Mouse (Mus musculus) megakaryocyte progenitor cell, adult 5-6 weeks (primary cell): ENCODE measurements around the gene 1700028J19Rik. TPM values are rescaled to one million over a fixed set of nuclear protein-coding genes. Genes with fewer than 3 reads are reported as not detected.
A peak's percentile ranks its signal among the peaks of the same experiment; 100 is the strongest.

Experiments used
- ATAC-seq: replicated peaks from 2 replicates; pipeline ENCODE4 v1.8.0; 2016; ENCODE audit warnings: mild to moderate bottlenecking, moderate TSS enrichment, inconsistent platforms; ENCODE audit not compliant: poor library complexity
- total RNA-seq, 2 experiments: library from RNA; stranded (forward) in 1 of 2; stranded (reverse) in 1 of 2; fragments of 157-497, 149-512 nt in 1 of 2; fragments of 200-1000 nt in 1 of 2; gene quantifications; 2 replicates each; pipeline versions ENCODE4 v1.2.3 to v1.2.4; 2015 to 2017

The 1700028J19Rik gene
- total RNA-seq (2015) (0.34 and 1.8 TPM in 2 replicates), total RNA-seq (2017) (0.30 and 0.37 TPM in 2 replicates)

- ATAC-seq: peak; percentile 87
These were observed at the start of gene 1700028J19Rik, which contains the start of gene 2410002F23Rik for GRCm38 (mm10) chr7:44246055-44246983. TSS of gene 1700028J19Rik (minus strand) at chr7:44246695. TSS of gene 2410002F23Rik (plus strand) at chr7:44246722.

- no peak for ATAC-seq
These were observed 44.9 kb upstream of the 1700028J19Rik start for GRCm38 (mm10) chr7:44291418-44291817.

- ATAC-seq: no peak
These were observed 44.5 kb upstream of the 1700028J19Rik start for GRCm38 (mm10) chr7:44290986-44291385.

GRCm38 (mm10) chr7:44287760-44288159 lies 41.3 kb upstream of the 1700028J19Rik start:
- no peak for ATAC-seq

GRCm38 (mm10) chr7:44281586-44281985 lies 35.1 kb upstream of the 1700028J19Rik start:
- ATAC-seq: no peak

- ATAC-seq: peak; percentile 89
These were observed 34.5 kb upstream of the 1700028J19Rik start for GRCm38 (mm10) chr7:44280959-44281358.

GRCm38 (mm10) chr7:44277250-44277622 lies 30.7 kb upstream of the 1700028J19Rik start:
- ATAC-seq: peak; percentile 61

GRCm38 (mm10) chr7:44276461-44277249 lies 30.2 kb upstream of the 1700028J19Rik start:
- ATAC-seq: no peak

GRCm38 (mm10) chr7:44275546-44275945 lies 29.1 kb upstream of the 1700028J19Rik start:
- no peak for ATAC-seq

- no peak for ATAC-seq
These were observed 27.6 kb upstream of the 1700028J19Rik start for GRCm38 (mm10) chr7:44274096-44274495.

GRCm38 (mm10) chr7:44273446-44273845 lies 27.0 kb upstream of the 1700028J19Rik start:
- ATAC-seq: no peak

- ATAC-seq: peak; percentile 57
These were observed 26.1 kb upstream of the 1700028J19Rik start for GRCm38 (mm10) chr7:44272546-44272945.

- peak; percentile 44; the same call in 1 of the 2 replicates for ATAC-seq
These were observed 24.8 kb upstream of the 1700028J19Rik start for GRCm38 (mm10) chr7:44271309-44271708.

- ATAC-seq: peak; percentile 72
These were observed 22.9 kb upstream of the 1700028J19Rik start for GRCm38 (mm10) chr7:44269397-44269796.

- ATAC-seq: no peak
These were observed 21.6 kb upstream of the 1700028J19Rik start for GRCm38 (mm10) chr7:44268117-44268516.

- peak; percentile 98 for ATAC-seq
These were observed 16.5 kb upstream of the 1700028J19Rik start for GRCm38 (mm10) chr7:44262791-44263643.

- ATAC-seq: no peak
These were observed 14.7 kb upstream of the 1700028J19Rik start, which contains the start of gene Gm15517 for GRCm38 (mm10) chr7:44261147-44261546. TSS of gene Gm15517 (plus strand) at chr7:44261447.

- no peak for ATAC-seq
These were observed 13.9 kb upstream of the 1700028J19Rik start for GRCm38 (mm10) chr7:44260410-44260809.

- no peak for ATAC-seq
These were observed 10.8 kb upstream of the 1700028J19Rik start, which contains the start of gene Acp4 for GRCm38 (mm10) chr7:44257278-44257677. TSS of gene Acp4 (minus strand) at chr7:44257378.

- no peak for ATAC-seq
These were observed 8.4 kb upstream of the 1700028J19Rik start for GRCm38 (mm10) chr7:44254930-44255329.
